Mouse (Mus musculus): Measurements from ENCODE around the gene Fmnl3.

GRCm38 (mm10) chr15:99370259-99370691 is at the start of gene Fmnl3:
- TF ChIP-seq CTCF (IDR thresholded peaks at IDR 0.05; ENCODE audit: borderline replicate concordance, control insufficient read depth, extremely low read depth, insufficient read depth, low read length, poor library complexity): peak; percentile 99
- TF ChIP-seq POLR2A (IDR thresholded peaks at IDR 0.05; ENCODE audit: control insufficient read depth, extremely low read depth, insufficient read depth, low read length, poor library complexity): peak; percentile 77
